1 mouse cellular context compared by ENCODE assay signal in the genomic region with DNA sequence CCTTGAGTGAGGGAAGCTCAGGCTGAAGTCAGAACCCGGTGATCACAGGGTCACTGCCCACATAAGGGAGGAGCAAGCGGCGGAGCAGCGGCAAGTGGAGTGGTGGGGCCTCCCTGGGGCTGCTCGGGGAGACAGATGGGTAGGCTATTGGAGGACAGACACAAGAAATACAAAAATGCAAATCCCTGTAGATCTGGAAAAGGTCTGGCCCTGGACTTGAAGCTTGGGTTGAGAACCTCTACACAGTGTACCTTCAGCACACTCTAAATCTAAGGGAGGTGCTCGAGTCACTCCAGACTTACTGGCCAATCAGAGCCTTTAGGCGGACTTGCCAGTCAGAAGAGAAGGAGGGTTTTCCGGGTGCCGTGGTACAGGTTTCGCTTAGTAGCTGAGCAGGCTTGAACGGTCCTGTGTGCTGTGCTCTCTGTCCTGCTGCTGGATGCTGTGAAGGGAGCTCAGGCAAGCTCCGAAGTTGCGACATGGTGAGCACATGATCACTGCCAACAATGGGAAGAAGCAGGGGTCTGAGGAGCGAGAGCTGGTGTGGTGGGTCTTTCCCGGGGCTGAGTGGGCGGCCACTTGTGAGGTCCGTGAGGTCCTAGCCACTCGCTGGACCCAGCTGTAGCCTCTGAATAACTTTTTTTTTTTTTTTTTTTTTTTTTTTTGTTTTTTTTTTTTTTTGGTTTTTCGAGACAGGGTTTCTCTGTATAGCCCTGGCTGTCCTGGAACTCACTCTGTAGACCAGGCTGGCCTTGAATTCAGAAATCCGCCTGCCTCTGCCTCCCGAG.
TF ChIP-seq lines count a peak whose summit lies in the region.

No protein-coding gene starts in this region.

TF ChIP-seq in CH12.LX, 34 proteins besides CTCF, POLR2A, EP300 and RAD21 (continued from another document):
- TF ChIP-seq MXI1 (IDR thresholded peaks at IDR 0.05; ENCODE audit: low read depth, low read length) (peak; percentile 74; the same call in 1 of the 2 replicates), TCF12 (IDR thresholded peaks at IDR 0.05; ENCODE audit: low read depth, low read length) (peak; percentile 62), BHLHE40 (IDR thresholded peaks at IDR 0.05; ENCODE audit: low read depth, low read length) (peak; percentile 30; the same call in 1 of the 2 replicates), MAX (IDR thresholded peaks at IDR 0.05; ENCODE audit: low read length) (0 out of 2 replicates have a peak, but pooled peaks have one; percentile 5)
TF ChIP-seq in CH12.LX: peak in this region for 16; not testable (repeated sequence) for 18.
